Mouse (Mus musculus) kidney, adult 2 months (tissue): ENCODE results near the gene Cog1.

Experiments
- CTCF ChIP-seq: fragments of 200-500 bp; conservative IDR thresholded peaks from 2 replicates; pipeline ENCODE4 v1.5.1; 2011; ENCODE audit warnings: low read depth, mild to moderate bottlenecking, control low read depth, low read length, moderate library complexity, mixed read lengths; ENCODE audit not compliant: insufficient read depth, insufficient read length
- POLR2A ChIP-seq: fragments of 200-500 bp; IDR thresholded peaks from one replicate; pipeline ENCODE4 v1.6.1; 2011; ENCODE audit warnings: low read depth, low read length, control low read depth

GRCm38 (mm10) chr11:113627785-113628184 is 21.2 kb upstream of the Cog1 start:
- TF ChIP-seq POLR2A (no peak), CTCF (peak; percentile 27; the same call in 1 of the 2 replicates)
